Mouse (Mus musculus): ENCODE data around the gene Mmgt1.

Gene Mmgt1

GRCm38 (mm10) chrX:56597887-56598640 lies at the start of gene Mmgt1:
Gene Mmgt1, minus strand, starts transcription at chrX:56598069.
- DNase-seq (ENCODE audit: low read depth, low spot score) = peak; percentile 84

DNA sequence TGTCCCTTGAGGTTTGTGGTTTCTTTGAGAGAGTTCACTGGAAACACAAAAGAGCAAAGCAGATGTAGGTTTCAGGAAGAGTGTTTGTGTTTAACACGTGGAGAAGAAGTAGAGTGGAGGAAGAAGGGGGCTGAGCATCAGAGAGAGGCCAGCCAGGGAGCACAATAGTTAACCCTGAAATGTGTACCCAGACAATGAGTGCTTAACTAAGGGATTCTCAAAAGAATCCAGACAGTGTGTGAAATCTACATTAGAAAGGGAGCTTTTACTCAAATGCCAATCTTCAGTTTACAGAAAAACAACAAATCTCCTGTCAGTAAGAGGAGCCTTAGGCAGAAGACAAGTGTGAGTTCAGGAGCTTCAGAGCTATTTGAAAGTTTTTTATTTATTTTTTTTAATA lies 42.2 kb upstream of the Mmgt1 start:
- DNase-seq (ENCODE audit: low read depth, low spot score) = no peak

- DNase-seq (ENCODE audit: low read depth, low spot score) = no peak
Measured at GRCm38 (mm10) chrX:56636185-56636584, 38.3 kb upstream of the Mmgt1 start.

GRCm38 (mm10) chrX:56615236-56615635 lies 17.4 kb upstream of the Mmgt1 start:
- no peak for DNase-seq (ENCODE audit: low read depth, low spot score)

DNA sequence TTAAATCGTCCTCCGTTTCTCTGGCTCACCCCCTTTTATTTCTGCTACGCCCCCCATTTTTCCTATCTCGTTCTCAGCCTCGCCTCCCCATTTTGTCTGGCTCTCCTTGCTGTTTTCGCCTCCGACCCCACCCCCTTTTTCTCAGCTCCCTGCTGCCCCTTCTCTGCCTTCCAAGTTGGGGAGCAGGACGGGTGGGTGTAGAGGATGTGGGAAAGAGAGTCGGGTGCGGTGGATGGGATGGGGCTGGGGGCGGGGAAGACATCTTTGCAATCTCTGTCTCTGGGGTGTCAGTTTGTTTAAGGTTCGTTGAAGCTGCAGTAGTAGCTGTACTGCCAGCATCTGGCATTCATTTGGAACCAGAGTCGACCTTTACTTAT lies 12.4 kb upstream of the Mmgt1 start:
- no peak for DNase-seq (ENCODE audit: low read depth, low spot score)

DNA sequence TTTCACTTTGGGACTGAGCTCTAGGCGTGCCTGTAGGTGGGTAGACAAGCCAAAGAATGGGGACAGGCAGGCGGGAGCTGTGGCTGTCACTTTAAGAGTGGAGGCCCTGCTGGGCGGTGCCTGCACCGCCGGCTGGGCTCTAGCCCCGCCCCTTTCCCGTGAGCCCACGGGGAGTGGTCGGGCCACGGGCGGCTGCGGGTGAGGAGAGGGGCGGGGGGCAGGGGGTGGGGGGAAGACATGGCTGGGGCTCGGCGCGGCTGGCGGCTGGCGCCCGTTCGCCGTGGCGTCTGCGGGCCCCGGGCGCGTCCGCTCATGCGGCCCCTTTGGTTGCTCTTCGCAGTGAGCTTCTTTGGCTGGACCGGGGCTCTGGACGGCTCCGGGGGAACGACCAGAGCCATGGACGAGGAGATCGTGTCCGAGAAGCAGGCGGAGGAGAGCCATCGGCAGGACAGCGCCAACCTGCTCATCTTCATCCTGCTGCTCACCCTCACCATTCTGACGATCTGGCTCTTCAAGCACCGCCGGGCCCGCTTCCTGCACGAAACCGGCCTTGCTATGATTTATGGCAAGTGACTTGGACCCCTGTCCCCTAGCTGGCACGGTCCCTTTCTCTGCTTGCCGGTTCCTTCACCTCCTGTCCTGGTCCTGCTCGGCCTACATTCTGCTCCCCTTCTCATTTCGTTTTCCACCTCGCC lies 11.9 kb upstream of the Mmgt1 start, which contains the start of gene Slc9a6:
Gene Slc9a6 (plus strand): TSS at position 135 of the 695 bp plus-strand sequence.
- peak; percentile 51 for DNase-seq (ENCODE audit: low read depth, low spot score)

DNA sequence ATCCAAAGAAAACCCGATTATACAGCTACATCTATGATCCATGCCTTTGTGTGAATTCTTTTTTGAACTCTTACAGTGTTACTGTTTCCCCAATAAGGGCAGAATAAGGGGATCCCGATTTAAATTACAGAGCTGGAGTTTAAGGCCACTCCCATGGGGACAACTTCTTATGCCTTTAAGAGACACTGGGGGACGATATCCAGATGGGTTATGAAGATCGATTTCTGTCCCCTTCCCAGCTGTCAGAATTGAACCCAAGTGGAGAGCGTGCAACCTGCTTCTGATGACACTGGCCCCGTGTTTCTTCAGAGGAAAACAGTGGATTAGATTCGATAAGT lies 11.4 kb upstream of the Mmgt1 start:
- no peak for DNase-seq (ENCODE audit: low read depth, low spot score)

DNA sequence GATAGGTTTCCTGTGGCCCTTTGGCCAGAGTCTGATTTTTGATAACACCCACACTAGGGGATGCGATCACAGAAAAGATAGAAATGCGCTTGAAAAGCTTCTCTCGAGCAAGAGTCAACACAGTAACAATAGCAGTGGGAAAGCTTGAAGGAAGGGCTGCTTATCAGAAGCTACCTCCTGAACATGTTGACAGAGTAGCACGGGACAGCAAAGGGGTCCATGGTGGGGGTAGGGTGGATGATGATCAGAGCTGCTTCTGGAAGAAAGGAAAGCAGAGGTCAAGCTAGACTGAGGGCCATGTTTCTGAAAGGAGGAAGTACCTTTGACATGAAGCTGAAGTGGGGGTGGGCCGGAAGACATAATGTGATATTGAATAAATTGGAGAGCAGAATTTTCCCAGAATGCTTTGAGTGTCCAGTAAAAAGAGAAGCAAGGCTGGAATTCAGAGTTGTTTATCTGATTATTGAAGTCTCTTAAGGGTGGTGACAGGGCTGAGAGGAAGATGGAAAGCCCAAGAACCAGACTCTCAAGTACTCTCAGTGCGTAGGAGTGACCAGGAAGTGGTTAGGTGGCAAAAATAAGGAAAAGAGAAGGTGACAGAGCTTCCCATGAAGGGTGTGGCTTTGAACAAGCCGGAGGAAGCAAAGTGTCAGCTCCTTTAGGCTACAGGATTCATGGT lies 9.3 kb upstream of the Mmgt1 start:
- no peak for DNase-seq (ENCODE audit: low read depth, low spot score)

- no peak for DNase-seq (ENCODE audit: low read depth, low spot score)
Measured at GRCm38 (mm10) chrX:56606536-56606935, 8.7 kb upstream of the Mmgt1 start.

- no peak for DNase-seq (ENCODE audit: low read depth, low spot score)
Measured at GRCm38 (mm10) chrX:56597219-56597886, 516 bp downstream of the Mmgt1 start.

DNA sequence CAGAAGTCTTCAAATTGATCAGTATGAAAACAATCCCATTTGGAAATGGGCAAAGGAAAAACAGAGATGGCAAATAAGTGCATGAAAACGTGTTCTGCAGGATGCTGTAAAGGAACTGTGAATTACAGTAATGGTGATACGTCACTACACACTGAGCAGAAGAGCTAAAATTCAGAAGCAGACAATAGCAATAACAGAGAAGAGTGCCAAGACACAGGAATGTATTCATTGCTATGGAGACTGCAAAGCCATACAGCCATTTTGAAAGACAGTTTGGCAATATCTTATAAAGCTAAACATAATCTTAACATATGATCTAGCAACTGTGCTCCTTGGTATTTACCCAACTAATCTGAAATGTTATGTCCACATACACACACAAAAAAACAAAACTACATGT lies 19.7 kb downstream of the Mmgt1 start:
- DNase-seq (ENCODE audit: low read depth, low spot score) = no peak

GRCm38 (mm10) chrX:56572465-56572864 lies 25.4 kb downstream of the Mmgt1 start:
- no peak for DNase-seq (ENCODE audit: low read depth, low spot score)

- DNase-seq (ENCODE audit: low read depth, low spot score) = no peak
Measured at GRCm38 (mm10) chrX:56553584-56553983, 44.3 kb downstream of the Mmgt1 start.

DNA sequence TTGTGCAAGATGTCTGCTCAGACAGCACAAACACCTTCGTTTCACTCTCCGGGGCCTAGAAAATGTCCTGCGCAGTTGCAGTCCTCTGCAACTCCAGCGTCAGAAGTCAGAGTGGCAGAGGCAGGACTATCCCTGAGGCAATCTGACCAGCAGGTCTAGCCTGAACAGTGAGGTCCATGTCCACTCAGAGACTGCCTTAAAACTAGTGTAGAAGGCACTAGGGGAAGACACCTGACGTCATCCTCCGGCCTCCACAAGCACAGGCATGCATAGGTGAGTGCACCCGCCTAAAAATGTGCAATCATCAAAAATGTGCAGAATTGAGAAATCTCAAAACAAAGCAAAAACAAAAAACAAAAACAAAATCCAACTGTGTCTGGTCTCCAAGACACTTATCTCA lies 48.4 kb downstream of the Mmgt1 start, which contains the start of gene Gm648:
Gene Gm648 (minus strand): TSS at position 101 of the 400 bp plus-strand sequence.
- DNase-seq (ENCODE audit: low read depth, low spot score) = no peak

- DNase-seq (ENCODE audit: low read depth, low spot score) = no peak
Measured at GRCm38 (mm10) chrX:56537162-56537561, 60.7 kb downstream of the Mmgt1 start.

Data from retina, adult 2 months (tissue).